Mouse (Mus musculus) kidney, adult 2 months (tissue): ENCODE data around the gene Trappc2. TPM values are rescaled to one million over a fixed set of nuclear protein-coding genes. Genes with fewer than 3 reads are reported as not detected.

Experiments
- DNase-seq: peaks from one replicate; pipeline ENCODE4 v3.0.0; 2021
- H3K27ac ChIP-seq: fragments of 200-500 bp; 2 replicates; pipeline ENCODE4 v1.5.1; 2012; ENCODE audit warnings: low read depth, low read length, control low read depth, inconsistent platforms; ENCODE audit not compliant: insufficient read depth
- H3K27me3 ChIP-seq: fragments of 200-500 bp; replicated peaks from 2 replicates; pipeline ENCODE4 v1.6.1; 2012; ENCODE audit warnings: mild to moderate bottlenecking, moderate library complexity, low read length, inconsistent platforms; ENCODE audit not compliant: control insufficient read depth, insufficient read depth
- H3K36me3 ChIP-seq: fragments of 200-500 bp; 2 replicates; pipeline ENCODE4 v1.6.1; 2012; ENCODE audit warnings: mild to moderate bottlenecking, moderate library complexity, low read length, inconsistent platforms; ENCODE audit not compliant: control insufficient read depth, insufficient read depth
- H3K4me1 ChIP-seq: fragments of 200-500 bp; 2 replicates; pipeline ENCODE4 v1.6.1; 2011; ENCODE audit warnings: low read length; ENCODE audit not compliant: control insufficient read depth, insufficient read depth
- H3K4me3 ChIP-seq: fragments of 200-500 bp; 2 replicates; pipeline ENCODE4 v1.5.1; 2011; ENCODE audit warnings: mild to moderate bottlenecking, low read depth, low read length, control low read depth; ENCODE audit not compliant: insufficient read depth
- CTCF ChIP-seq: fragments of 200-500 bp; conservative IDR thresholded peaks from 2 replicates; pipeline ENCODE4 v1.5.1; 2011; ENCODE audit warnings: low read depth, mild to moderate bottlenecking, control low read depth, low read length, moderate library complexity, mixed read lengths; ENCODE audit not compliant: insufficient read depth, insufficient read length
- POLR2A ChIP-seq: fragments of 200-500 bp; IDR thresholded peaks from one replicate; pipeline ENCODE4 v1.6.1; 2011; ENCODE audit warnings: low read depth, low read length, control low read depth
- WGBS: fragments of 180-500 bp; shearing (Covaris S2); methylation state at CpG from one replicate; pipeline ENCODE4 v1.1.7; 2018; 5-methylcytosine and 5-hydroxymethylcytosine counted together
- polyA plus RNA-seq: library from polyadenylated mRNA; depleted of rRNA; stranded (reverse); fragments of >200 nt; gene quantifications from 2 replicates; pipeline ENCODE4 v1.2.3, GENCODE M21; 2012; rRNA removed

Gene Trappc2
- polyA plus RNA-seq, 1 experiment, result 5.8 TPM

- DNase-seq, result peak; percentile 96
- H3K4me3 ChIP-seq, result peak within 1 kb of the TSS; percentile 97
- peak within 1 kb of the TSS; percentile 94 for H3K27ac ChIP-seq
- H3K4me1 ChIP-seq, result peaks cover 15% of the 10 kb centered on the region; the same call in 1 of the 2 replicates
- 2% methylated on average over 37 of the region's 41 CpGs for WGBS
- no peaks in the 10 kb centered on the region for H3K27me3 ChIP-seq
- no peak for TF ChIP-seq POLR2A
- TF ChIP-seq CTCF, result no peak
- no peaks in the 10 kb centered on the region; the same call in 1 of the 2 replicates for H3K36me3 ChIP-seq
These were observed 39.1 kb downstream of the Trappc2 start, which contains the start of gene Rab9 for GRCm38 (mm10) chrX:166479365-166479983. Gene Rab9, minus strand, starts transcription at chrX:166479867.

DNA sequence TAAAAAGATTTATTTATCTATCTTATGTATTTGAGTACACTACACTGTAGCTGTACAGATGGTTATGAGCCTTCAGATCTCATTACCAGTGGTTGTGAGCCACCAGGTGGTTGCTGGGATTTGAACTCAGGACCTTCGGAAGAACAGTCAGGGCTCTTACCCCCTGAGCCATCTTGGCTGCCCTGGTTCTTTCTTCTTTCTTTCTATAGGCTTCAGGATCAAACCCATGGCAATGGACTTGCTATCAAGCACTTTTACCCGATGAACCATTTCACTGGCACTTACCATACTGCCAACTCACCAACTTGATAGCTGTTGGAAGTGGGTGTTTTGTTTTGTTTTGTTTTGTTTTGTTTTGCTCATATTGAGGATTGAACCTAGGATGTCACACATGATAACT, 54.7 kb downstream of the Trappc2 start:
- H3K27ac ChIP-seq, result no peak overlapping the region
- TF ChIP-seq POLR2A, result no peak
- TF ChIP-seq CTCF, result no peak
- no peak for DNase-seq
- H3K4me3 ChIP-seq, result no peak overlapping the region
- no peaks in the 10 kb centered on the region for H3K4me1 ChIP-seq
- 97% methylated on average over 2 of the region's 2 CpGs for WGBS
- H3K36me3 ChIP-seq, result no peaks in the 10 kb centered on the region
- no peaks in the 10 kb centered on the region for H3K27me3 ChIP-seq

DNA sequence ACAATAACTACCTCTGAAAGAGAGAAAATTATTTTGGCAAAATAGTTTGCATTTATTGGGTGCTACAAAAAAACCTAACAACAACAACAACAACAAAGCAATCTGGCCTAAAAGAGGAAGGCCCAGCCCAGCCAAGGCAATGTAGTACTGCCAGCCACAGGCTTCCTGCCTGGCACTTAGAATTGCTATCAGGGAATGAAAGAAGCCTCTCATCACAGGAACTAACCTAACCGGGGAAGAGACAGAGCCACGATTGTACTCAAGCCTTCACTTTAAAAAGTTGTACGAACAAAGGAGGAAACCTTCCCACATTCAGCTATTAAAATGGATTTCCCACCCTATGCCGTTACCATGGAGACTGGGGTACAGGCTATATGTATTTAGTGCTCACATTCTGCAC, 57.4 kb downstream of the Trappc2 start:
- Histone ChIP-seq H3K36me3 (no peaks in the 10 kb centered on the region), H3K4me3 (no peak overlapping the region), H3K27me3 (no peaks in the 10 kb centered on the region), H3K4me1 (no peaks in the 10 kb centered on the region), H3K27ac (no peak overlapping the region)
- WGBS, result 63% methylated on average over 4 of the region's 4 CpGs
- no peak for DNase-seq
- TF ChIP-seq POLR2A (no peak), CTCF (no peak)

DNA sequence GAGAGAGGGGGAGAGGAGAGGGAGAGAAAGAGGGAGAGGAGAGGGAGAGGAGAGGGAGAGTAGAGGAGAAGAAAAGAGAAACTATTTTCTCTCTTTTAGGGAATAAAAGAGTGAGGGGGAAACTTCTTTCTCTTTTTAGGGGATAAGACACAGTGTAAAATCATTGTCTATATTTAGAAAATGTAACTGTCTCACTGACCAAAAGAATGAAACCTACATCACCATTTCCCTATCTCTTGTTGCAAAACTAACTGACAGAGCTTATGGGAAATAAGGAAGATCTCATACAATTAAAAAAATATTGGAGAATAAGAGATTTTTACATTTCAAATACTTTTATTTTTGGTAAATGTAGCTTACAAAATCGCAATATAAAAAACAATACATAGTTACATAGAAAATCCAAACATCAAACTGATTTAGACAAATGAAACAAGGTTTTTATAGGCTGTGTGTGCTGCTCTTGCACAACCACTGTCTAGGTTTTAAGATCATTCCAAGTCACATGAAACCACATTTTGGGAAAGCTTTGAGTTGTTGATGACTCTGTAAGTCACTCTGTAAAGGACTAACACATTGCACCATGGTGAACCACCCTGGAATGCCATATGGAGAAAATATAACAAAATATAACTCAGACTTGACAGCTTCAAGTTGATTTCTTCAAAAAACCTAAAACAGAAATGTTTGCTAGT, 59.3 kb downstream of the Trappc2 start:
- Histone ChIP-seq H3K27me3 (no peaks in the 10 kb centered on the region), H3K27ac (no peak overlapping the region), H3K4me3 (no peak overlapping the region), H3K4me1 (no peaks in the 10 kb centered on the region), H3K36me3 (no peaks in the 10 kb centered on the region)
- TF ChIP-seq CTCF (no peak), POLR2A (no peak)
- 87% methylated on average over 1 of the region's 1 CpGs for WGBS
- no peak for DNase-seq

Other genes starting within 250 kb of the Trappc2 start
- 4.7 and 6.5 TPM in 2 replicates for gene Gpm6b, start 201.7 kb upstream of the Trappc2 start, polyA plus RNA-seq
- 1.3 and 1.4 TPM in 2 replicates for gene Ofd1, start 130 bp downstream of the Trappc2 start, polyA plus RNA-seq
- 10.3 and 14.6 TPM in 2 replicates for gene Rab9, start 39.3 kb downstream of the Trappc2 start, polyA plus RNA-seq
- gene Tceanc, start 78.0 kb downstream of the Trappc2 start, polyA plus RNA-seq, result 0.88 and 1.0 TPM in 2 replicates
- gene Egfl6, start 145.1 kb downstream of the Trappc2 start, polyA plus RNA-seq, result 7.0 and 8.6 TPM in 2 replicates